Mouse (Mus musculus) forebrain, embryonic 15.5 days (tissue): ENCODE data around the gene Pcdh7. TPM values are rescaled to one million over a fixed set of nuclear protein-coding genes. Genes with fewer than 3 reads are reported as not detected.
"Not testable (repeated sequence)": the region's sequence is repeated elsewhere in the genome, so short reads cannot be mapped to it uniquely, and the experiment has no call there.

ENCODE experiments used
- ATAC-seq: fragments of 200-750 bp; cut with Nextera tagmentation; replicated peaks from 2 replicates; pipeline ENCODE4 v1.8.0; 2017; ENCODE audit warnings: mild to moderate bottlenecking, moderate TSS enrichment, moderate library complexity
- H3K27ac ChIP-seq: fragments of 300-500 bp; sonication (generic); replicated peaks from 2 replicates; pipeline ENCODE4 v1.5.1; 2015; ENCODE audit warnings: mild to moderate bottlenecking, inconsistent platforms
- H3K27me3 ChIP-seq: fragments of 300-500 bp; sonication (generic); 2 replicates; pipeline ENCODE4 v1.6.1; 2015; ENCODE audit warnings: inconsistent platforms
- H3K36me3 ChIP-seq: fragments of 300-500 bp; sonication (generic); 2 replicates; pipeline ENCODE4 v1.6.1; 2015; ENCODE audit warnings: mild to moderate bottlenecking, inconsistent platforms
- H3K4me1 ChIP-seq: fragments of 300-500 bp; sonication (generic); 2 replicates; pipeline ENCODE4 v1.6.1; 2015; ENCODE audit warnings: inconsistent platforms
- H3K4me2 ChIP-seq: fragments of 300-500 bp; sonication (generic); replicated peaks from 2 replicates; pipeline ENCODE4 v1.6.1; 2015; ENCODE audit warnings: mild to moderate bottlenecking, inconsistent platforms
- H3K4me3 ChIP-seq: fragments of 300-500 bp; sonication (generic); 2 replicates; pipeline ENCODE4 v1.5.1; 2015; ENCODE audit warnings: mild to moderate bottlenecking, inconsistent platforms
- H3K9ac ChIP-seq: fragments of 300-500 bp; sonication (generic); replicated peaks from 2 replicates; pipeline ENCODE4 v1.6.1; 2015; ENCODE audit warnings: mild to moderate bottlenecking, inconsistent platforms
- H3K9me3 ChIP-seq: fragments of 300-500 bp; sonication (generic); 2 replicates; pipeline ENCODE4 v1.6.1; 2016; ENCODE audit warnings: inconsistent platforms
- WGBS: fragments of 180-500 bp; shearing (Covaris S2); methylation state at CpG from one replicate; pipeline ENCODE4 v1.1.7; 2015; ENCODE audit warnings: mixed read lengths; 5-methylcytosine and 5-hydroxymethylcytosine counted together
- polyA plus RNA-seq: library from polyadenylated mRNA; unstranded; fragments of >200 nt; fragmentation: Nextera tagmentation; extraction: Ambion mirVana; gene quantifications from 2 replicates; pipeline ENCODE4 v1.2.1, GENCODE M21; 2015

Pcdh7 gene
- polyA plus RNA-seq, 1 experiment from 2014 or later, result 13.3 TPM

- 0 out of 2 replicates have a peak, but pooled peaks cover 2% of the 10 kb centered on the region for H3K4me1 ChIP-seq
- no peaks in the 10 kb centered on the region for H3K27me3 ChIP-seq
- H3K4me2 ChIP-seq, result no peak overlapping the region
- no peaks in the 10 kb centered on the region for H3K36me3 ChIP-seq
- no peak overlapping the region for H3K27ac ChIP-seq
- WGBS, result 58% methylated on average over 3 of the region's 3 CpGs
- H3K9me3 ChIP-seq, result no peaks in the 10 kb centered on the region
- H3K9ac ChIP-seq, result no peak overlapping the region
- no peak overlapping the region for H3K4me3 ChIP-seq
- ATAC-seq, result no peak
Measured at GRCm38 (mm10) chr5:58116096-58116495, 398.3 kb downstream of the Pcdh7 start.

GRCm38 (mm10) chr5:58117896-58118295, 400.1 kb downstream of the Pcdh7 start:
- Histone ChIP-seq H3K4me1 (0 out of 2 replicates have a peak, but pooled peaks cover 2% of the 10 kb centered on the region), H3K27me3 (no peaks in the 10 kb centered on the region), H3K9ac (no peak overlapping the region), H3K27ac (no peak overlapping the region), H3K4me3 (no peak overlapping the region), H3K36me3 (no peaks in the 10 kb centered on the region), H3K4me2 (no peak overlapping the region), H3K9me3 (no peaks in the 10 kb centered on the region)
- WGBS, result 58% methylated on average over 3 of the region's 3 CpGs
- no peak for ATAC-seq

GRCm38 (mm10) chr5:58118930-58119611, 401.3 kb downstream of the Pcdh7 start:
- Histone ChIP-seq H3K9me3 (no peaks in the 10 kb centered on the region), H3K27me3 (no peaks in the 10 kb centered on the region), H3K27ac (no peak overlapping the region), H3K4me2 (no peak overlapping the region), H3K4me3 (no peak overlapping the region), H3K36me3 (no peaks in the 10 kb centered on the region), H3K9ac (no peak overlapping the region), H3K4me1 (0 out of 2 replicates have a peak, but pooled peaks cover 2% of the 10 kb centered on the region)
- ATAC-seq, result no peak
- 6% methylated on average over 3 of the region's 3 CpGs for WGBS

GRCm38 (mm10) chr5:58143897-58144296, 426.1 kb downstream of the Pcdh7 start:
- Histone ChIP-seq H3K4me1 (no peaks in the 10 kb centered on the region), H3K27me3 (no peaks in the 10 kb centered on the region), H3K36me3 (no peaks in the 10 kb centered on the region), H3K4me3 (no peak overlapping the region), H3K9me3 (no peaks in the 10 kb centered on the region), H3K4me2 (no peak overlapping the region), H3K9ac (no peak overlapping the region), H3K27ac (no peak overlapping the region)
- no peak for ATAC-seq
- 78% methylated on average over 2 of the region's 2 CpGs for WGBS

- no peaks in the 10 kb centered on the region for H3K27me3 ChIP-seq
- no peak overlapping the region for H3K4me3 ChIP-seq
- H3K4me2 ChIP-seq, result no peak overlapping the region
- no peak overlapping the region for H3K9ac ChIP-seq
- no peak for ATAC-seq
- no peaks in the 10 kb centered on the region for H3K36me3 ChIP-seq
- 75% methylated on average over 5 of the region's 5 CpGs for WGBS
- H3K27ac ChIP-seq, result no peak overlapping the region
- no peaks in the 10 kb centered on the region for H3K9me3 ChIP-seq
- H3K4me1 ChIP-seq, result no peaks in the 10 kb centered on the region
Measured at GRCm38 (mm10) chr5:58153966-58154365, 436.2 kb downstream of the Pcdh7 start.

GRCm38 (mm10) chr5:58172218-58172617, 454.5 kb downstream of the Pcdh7 start:
- no peak overlapping the region for H3K4me2 ChIP-seq
- H3K9me3 ChIP-seq, result no peaks in the 10 kb centered on the region
- ATAC-seq, result no peak
- H3K4me3 ChIP-seq, result no peak overlapping the region
- no peaks in the 10 kb centered on the region for H3K36me3 ChIP-seq
- H3K4me1 ChIP-seq, result no peaks in the 10 kb centered on the region
- no peak overlapping the region for H3K9ac ChIP-seq
- no peak overlapping the region for H3K27ac ChIP-seq
- no peaks in the 10 kb centered on the region for H3K27me3 ChIP-seq

- H3K4me2 ChIP-seq, H3K27ac ChIP-seq, ATAC-seq, H3K9me3 ChIP-seq, H3K27me3 ChIP-seq, H3K4me3 ChIP-seq, H3K4me1 ChIP-seq, H3K36me3 ChIP-seq, H3K9ac ChIP-seq: not testable (repeated sequence)
Measured at GRCm38 (mm10) chr5:58174335-58174734, 456.6 kb downstream of the Pcdh7 start.

- H3K27ac ChIP-seq, result no peak overlapping the region
- H3K36me3 ChIP-seq, result no peaks in the 10 kb centered on the region
- no peaks in the 10 kb centered on the region for H3K9me3 ChIP-seq
- H3K4me3 ChIP-seq, result no peak overlapping the region
- no peak for ATAC-seq
- H3K27me3 ChIP-seq, result no peaks in the 10 kb centered on the region
- 91% methylated on average over 3 of the region's 3 CpGs for WGBS
- no peaks in the 10 kb centered on the region for H3K4me1 ChIP-seq
- H3K9ac ChIP-seq, result no peak overlapping the region
- H3K4me2 ChIP-seq, result no peak overlapping the region
Measured at GRCm38 (mm10) chr5:58175532-58175931, 457.8 kb downstream of the Pcdh7 start.
